Mouse (Mus musculus): Measurements from ENCODE around the gene Golm1. TPM values are rescaled to one million over a fixed set of nuclear protein-coding genes. Genes with fewer than 3 reads are reported as not detected.

Golm1 gene
- polyA plus RNA-seq, 2 experiments = 25.5 to 43.3 TPM

- no peak for DNase-seq (ENCODE audit: low read depth in 3 of 3, low spot score in 3 of 3)
- peaks cover 14 to 28% of the 10 kb centered on the region in 2 experiments for H3K4me1 ChIP-seq (replicated peaks; ENCODE audit: control insufficient read depth in 2 of 2, insufficient read depth in 2 of 2, low read length in 1 of 2)
- no peaks in the 10 kb centered on the region for H3K9me3 ChIP-seq (ENCODE audit: control insufficient read depth, low read length)
- no peak overlapping the region for H3K4me2 ChIP-seq (ENCODE audit: low read depth)
- no peak overlapping the region for H3K4me3 ChIP-seq (ENCODE audit: insufficient read depth in 1 of 2, low read depth in 2 of 2, low read length in 2 of 2)
- peaks cover 50% of the 10 kb centered on the region for H3K36me3 ChIP-seq (replicated peaks; ENCODE audit: control insufficient read depth, insufficient read depth, low read depth)
- ATAC-seq (ENCODE audit: insufficient read depth) = no peak
- no peak overlapping the region for H3K27ac ChIP-seq
- H3K9ac ChIP-seq (replicated peaks) = no peak overlapping the region
- 89% methylated on average over 19 of the region's 19 CpGs for WGBS (ENCODE audit: insufficient replicate concordance)
- H3K27me3 ChIP-seq (ENCODE audit: control insufficient read depth, insufficient read depth, low read length) = no peaks in the 10 kb centered on the region
- TF ChIP-seq EP300 (IDR thresholded peaks at IDR 0.05; ENCODE audit: low read depth) = no peak
- no peak for TF ChIP-seq CTCF (IDR thresholded peaks at IDR 0.05; ENCODE audit: low read depth)
Observed at GRCm38 (mm10) chr13:59663939-59664712, 11.5 kb downstream of the Golm1 start.

- 87% methylated on average over 12 of the region's 12 CpGs for WGBS (ENCODE audit: insufficient replicate concordance)
- no peak overlapping the region for H3K27ac ChIP-seq
- TF ChIP-seq EP300 (IDR thresholded peaks at IDR 0.05; ENCODE audit: low read depth) (no peak), CTCF (IDR thresholded peaks at IDR 0.05; ENCODE audit: low read depth) (no peak)
- peaks cover 52% of the 10 kb centered on the region for H3K36me3 ChIP-seq (replicated peaks; ENCODE audit: control insufficient read depth, insufficient read depth, low read depth)
- peaks cover 0 to 12% of the 10 kb centered on the region in 2 experiments; a peak in 2 of 4 replicates for H3K4me1 ChIP-seq (replicated peaks; ENCODE audit: control insufficient read depth in 2 of 2, insufficient read depth in 2 of 2, low read length in 1 of 2)
- DNase-seq (ENCODE audit: low read depth in 3 of 3, low spot score in 3 of 3) (no peak), ATAC-seq (ENCODE audit: insufficient read depth) (no peak)
- no peak overlapping the region for H3K9ac ChIP-seq (replicated peaks)
- H3K4me2 ChIP-seq (ENCODE audit: low read depth) = no peak overlapping the region
- H3K4me3 ChIP-seq (ENCODE audit: insufficient read depth in 1 of 2, low read depth in 2 of 2, low read length in 2 of 2) = no peak overlapping the region
- no peaks in the 10 kb centered on the region for H3K9me3 ChIP-seq (ENCODE audit: control insufficient read depth, low read length)
- H3K27me3 ChIP-seq (ENCODE audit: control insufficient read depth, insufficient read depth, low read length) = no peaks in the 10 kb centered on the region
Observed at GRCm38 (mm10) chr13:59661966-59662365, 13.6 kb downstream of the Golm1 start.

GRCm38 (mm10) chr13:59661387-59661786 is 14.2 kb downstream of the Golm1 start:
- 86% methylated on average over 8 of the region's 8 CpGs for WGBS (ENCODE audit: insufficient replicate concordance)
- Histone ChIP-seq H3K27me3 (ENCODE audit: control insufficient read depth, insufficient read depth, low read length) (no peaks in the 10 kb centered on the region), H3K36me3 (replicated peaks; ENCODE audit: control insufficient read depth, insufficient read depth, low read depth) (peaks cover 52% of the 10 kb centered on the region), H3K4me1 (replicated peaks; ENCODE audit: control insufficient read depth in 2 of 2, insufficient read depth in 2 of 2, low read length in 1 of 2) (peaks cover 0 to 14% of the 10 kb centered on the region in 2 experiments; a peak in 2 of 4 replicates), H3K27ac (no peak overlapping the region), H3K9me3 (ENCODE audit: control insufficient read depth, low read length) (no peaks in the 10 kb centered on the region), H3K4me2 (ENCODE audit: low read depth) (no peak overlapping the region), H3K9ac (replicated peaks) (no peak overlapping the region), H3K4me3 (ENCODE audit: insufficient read depth in 1 of 2, low read depth in 2 of 2, low read length in 2 of 2) (no peak overlapping the region)
- no peak for TF ChIP-seq CTCF (IDR thresholded peaks at IDR 0.05; ENCODE audit: low read depth)
- no peak for TF ChIP-seq EP300 (IDR thresholded peaks at IDR 0.05; ENCODE audit: low read depth)
- no peak for DNase-seq (ENCODE audit: low read depth in 3 of 3, low spot score in 3 of 3)
- no peak for ATAC-seq (ENCODE audit: insufficient read depth)

- H3K27ac ChIP-seq = no peak overlapping the region
- no peak overlapping the region for H3K9ac ChIP-seq (replicated peaks)
- no peaks in the 10 kb centered on the region for H3K9me3 ChIP-seq (ENCODE audit: control insufficient read depth, low read length)
- DNase-seq (ENCODE audit: low read depth in 3 of 3, low spot score in 3 of 3) (no peak), ATAC-seq (ENCODE audit: insufficient read depth) (no peak)
- peaks cover 52% of the 10 kb centered on the region for H3K36me3 ChIP-seq (replicated peaks; ENCODE audit: control insufficient read depth, insufficient read depth, low read depth)
- H3K4me2 ChIP-seq (ENCODE audit: low read depth) = no peak overlapping the region
- no peak overlapping the region for H3K4me3 ChIP-seq (ENCODE audit: insufficient read depth in 1 of 2, low read depth in 2 of 2, low read length in 2 of 2)
- no peak for TF ChIP-seq CTCF (IDR thresholded peaks at IDR 0.05; ENCODE audit: low read depth)
- TF ChIP-seq EP300 (IDR thresholded peaks at IDR 0.05; ENCODE audit: low read depth) = no peak
- H3K4me1 ChIP-seq (replicated peaks; ENCODE audit: control insufficient read depth in 2 of 2, insufficient read depth in 2 of 2, low read length in 1 of 2) = peaks cover 0 to 14% of the 10 kb centered on the region in 2 experiments; a peak in 2 of 4 replicates
- WGBS (ENCODE audit: insufficient replicate concordance) = 76% methylated on average over 3 of the region's 3 CpGs
- no peaks in the 10 kb centered on the region for H3K27me3 ChIP-seq (ENCODE audit: control insufficient read depth, insufficient read depth, low read length)
Observed at GRCm38 (mm10) chr13:59660371-59660770, 15.2 kb downstream of the Golm1 start.

- peaks cover 38% of the 10 kb centered on the region for H3K36me3 ChIP-seq (replicated peaks; ENCODE audit: control insufficient read depth, insufficient read depth, low read depth)
- peaks cover 0 to 14% of the 10 kb centered on the region in 2 experiments; a peak in 3 of 4 replicates for H3K4me1 ChIP-seq (replicated peaks; ENCODE audit: control insufficient read depth in 2 of 2, insufficient read depth in 2 of 2, low read length in 1 of 2)
- no peak overlapping the region for H3K9ac ChIP-seq (replicated peaks)
- no peak overlapping the region for H3K4me3 ChIP-seq (ENCODE audit: insufficient read depth in 1 of 2, low read depth in 2 of 2, low read length in 2 of 2)
- H3K27me3 ChIP-seq (ENCODE audit: control insufficient read depth, insufficient read depth, low read length) = no peaks in the 10 kb centered on the region
- no peak for TF ChIP-seq EP300 (IDR thresholded peaks at IDR 0.05; ENCODE audit: low read depth)
- no peak for TF ChIP-seq CTCF (IDR thresholded peaks at IDR 0.05; ENCODE audit: low read depth)
- WGBS (ENCODE audit: insufficient replicate concordance) = 79% methylated on average over 5 of the region's 5 CpGs
- H3K9me3 ChIP-seq (ENCODE audit: control insufficient read depth, low read length) = no peaks in the 10 kb centered on the region
- DNase-seq (ENCODE audit: low read depth in 3 of 3, low spot score in 3 of 3) (no peak), ATAC-seq (ENCODE audit: insufficient read depth) (no peak)
- no peak overlapping the region for H3K27ac ChIP-seq
- H3K4me2 ChIP-seq (ENCODE audit: low read depth) = no peak overlapping the region
Observed at GRCm38 (mm10) chr13:59657781-59658180, 17.8 kb downstream of the Golm1 start.

Measured in liver, embryonic 14.5 days (tissue).